Mouse (Mus musculus) CD8-positive naive resting alpha-beta T cell, adult 2 months (primary cell): ENCODE data around the gene Aatf.

ENCODE experiments used
- DNase-seq, 2 experiments: peaks; one replicate each; pipeline ENCODE4 v3.0.0; 2022; ENCODE audit warnings: low read depth in 2 of 2, low spot score in 2 of 2

Gene Aatf

DNA sequence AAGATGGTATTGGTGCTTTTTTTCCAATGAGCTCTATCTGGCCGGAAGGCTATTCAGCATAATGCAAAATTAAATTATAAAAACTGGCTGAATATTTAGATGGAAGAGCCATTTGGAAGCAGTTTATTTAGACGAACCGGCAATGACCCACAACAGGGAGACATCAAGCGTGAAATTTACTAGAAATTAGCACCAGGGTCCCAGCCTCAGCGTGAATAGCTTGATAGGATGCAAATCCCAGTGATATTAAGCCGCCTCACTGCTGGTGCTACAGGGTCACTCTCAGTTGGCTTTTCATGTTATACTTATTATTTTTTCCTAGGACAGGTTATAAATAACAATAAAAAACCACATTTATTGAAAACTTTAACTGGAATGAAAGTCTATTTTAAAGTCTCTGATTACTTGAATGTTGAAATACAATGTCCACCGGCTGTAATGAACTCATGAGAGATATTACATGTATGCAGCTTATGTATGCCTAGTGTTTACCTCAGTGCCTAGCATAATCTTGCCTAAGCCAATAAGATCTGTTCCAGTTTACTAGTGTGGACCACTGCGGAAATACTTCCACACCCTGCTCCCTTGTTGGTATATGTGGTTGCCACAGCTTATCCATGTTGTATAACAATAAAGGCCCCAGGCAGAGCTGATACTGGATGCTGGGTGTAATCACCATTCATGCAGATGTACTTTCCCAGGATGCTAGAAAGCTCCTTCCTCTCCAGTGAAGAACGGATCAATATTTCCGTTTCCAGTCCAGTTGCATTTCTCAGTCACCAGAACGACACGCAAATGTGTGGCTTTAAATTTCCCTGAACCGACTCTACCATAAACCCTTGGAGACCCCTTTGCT is 136.6 kb downstream of the Aatf start:
- no peak for DNase-seq

DNA sequence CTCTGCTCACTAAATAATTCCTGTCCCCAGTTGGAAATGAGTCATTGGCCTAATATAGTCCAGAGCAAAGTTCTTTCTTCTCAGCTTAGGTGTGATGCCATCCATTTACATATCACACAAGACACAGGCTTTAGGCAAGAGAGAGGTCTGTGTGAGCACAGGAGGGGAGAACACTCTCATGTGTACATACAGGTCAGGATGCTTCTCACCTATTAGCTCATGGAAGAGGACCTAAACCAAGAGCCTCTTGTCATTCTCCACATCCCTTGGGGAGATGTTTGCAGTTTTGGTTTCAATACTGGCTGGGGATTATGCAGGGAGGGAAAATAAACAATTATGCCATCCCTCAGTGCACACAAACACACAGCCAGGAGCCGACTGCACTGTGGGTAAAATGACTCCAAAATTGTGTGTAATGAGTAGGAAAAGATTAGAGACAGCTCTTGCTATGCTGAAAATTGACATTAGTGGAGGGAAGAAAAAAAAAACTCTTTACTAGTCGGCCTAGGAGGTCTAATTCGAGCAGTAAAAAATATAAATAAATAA is 137.3 kb downstream of the Aatf start:
- no peak for DNase-seq

DNA sequence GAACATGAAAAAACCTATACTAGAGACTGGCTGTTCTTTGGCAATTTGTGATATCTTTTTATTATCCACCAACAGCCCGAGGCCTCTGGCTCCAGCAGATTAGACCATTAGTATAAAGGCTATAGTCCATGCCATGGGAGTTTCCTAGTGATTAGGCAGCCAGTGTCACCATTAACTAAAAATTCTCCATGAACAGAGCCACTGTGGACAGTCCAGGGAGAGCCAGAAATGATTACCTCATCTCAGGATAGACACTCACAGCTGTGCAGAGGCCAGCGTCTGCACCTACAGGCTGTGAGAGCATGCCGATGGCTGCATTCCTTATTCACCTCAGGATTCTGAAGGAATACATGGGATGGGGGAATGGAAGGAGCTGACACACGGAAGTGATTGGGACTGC is 140.2 kb downstream of the Aatf start:
- DNase-seq = no peak
